ENCODE assay signal across 8 mouse cellular contexts in genomic region chr10:84060492-84061218, GRCm38 (mm10).
DNase-seq lines count a peak whose midpoint lies in the region; ATAC-seq lines count a peak whose summit lies in the region.

No protein-coding gene starts in this region.

- peak; percentile 1 for DNase-seq in CD4-positive, CD25-positive, alpha-beta regulatory T cell, adult 2 months (ENCODE audit: low read depth, low spot score)
- peak; percentile 90 for DNase-seq in embryonic facial prominence, embryonic 14.5 days (ENCODE audit: low spot score)
- peak; percentile 93 for DNase-seq in heart, adult 8-10 months (ENCODE audit: low spot score)
- peak; percentile 80 to 81 for DNase-seq in kidney, adult 8-10 months
- peak; percentile 65 to 89 for DNase-seq in left cerebral cortex, postnatal 25 days (ENCODE audit: low spot score in 2 of 2)
- peak; percentile 76 for DNase-seq in skeletal muscle tissue, adult 2 months (ENCODE audit: low read depth, low spot score)

- H3K27me3 ChIP-seq in embryonic facial prominence, embryonic 14.5 days (replicated peaks; ENCODE audit: control insufficient read depth, insufficient read depth, low read length), result no peaks in the 10 kb centered on the region

- H3K36me3 ChIP-seq in embryonic facial prominence, embryonic 14.5 days (ENCODE audit: control insufficient read depth, insufficient read depth, low read length), result no peaks in the 10 kb centered on the region

- H3K4me2 ChIP-seq in embryonic facial prominence, embryonic 14.5 days (ENCODE audit: low read depth, low read length), result 0 out of 2 replicates have a peak overlapping the region, but pooled peaks have one; percentile 7

- intact Hi-C loops in left cerebral cortex, postnatal 25 days (cut with DNase I), result no loop called here

- peak overlapping the region; percentile 67 for H3K27ac ChIP-seq in embryonic facial prominence, embryonic 14.5 days (replicated peaks; ENCODE audit: low read depth, low read length)

- no peak for ATAC-seq in CD4-positive, CD25-positive, alpha-beta regulatory T cell, adult 4 months
- peak; percentile 90 for ATAC-seq in embryonic facial prominence, embryonic 14.5 days (ENCODE audit: low read depth)
- peak; percentile 78; the same call in 1 of the 2 replicates for ATAC-seq in megakaryocyte-erythroid progenitor cell, adult 5-6 weeks (replicated peaks; ENCODE audit: low FRiP score, low TSS enrichment, poor library complexity, severe bottlenecking)

- H3K9ac ChIP-seq in embryonic facial prominence, embryonic 14.5 days (ENCODE audit: low read depth, low read length), result no peak overlapping the region

- WGBS in embryonic facial prominence, embryonic 14.5 days, result 16% methylated on average over 6 of the region's 7 CpGs

- H3K4me1 ChIP-seq in embryonic facial prominence, embryonic 14.5 days (ENCODE audit: control insufficient read depth, insufficient read depth, low read length), result peaks cover 27% of the 10 kb centered on the region

- no peaks in the 10 kb centered on the region for H3K9me3 ChIP-seq in embryonic facial prominence, embryonic 14.5 days (ENCODE audit: control insufficient read depth, low read length)

- H3K4me3 ChIP-seq in embryonic facial prominence, embryonic 14.5 days (ENCODE audit: low read depth, low read length), result no peak overlapping the region

Comparison
In these comparisons a context has a peak if more than half of its experiments do, and no peak if none do; other contexts are left out.
1. DNase-seq: peak in every context shown above with its lines; median percentile 93 in heart, adult 8-10 months; 90 in embryonic facial prominence, embryonic 14.5 days; 80 in kidney, adult 8-10 months; 77 in left cerebral cortex, postnatal 25 days; 76 in skeletal muscle tissue, adult 2 months; 1 in CD4-positive, CD25-positive, alpha-beta regulatory T cell, adult 2 months.